Mouse (Mus musculus): Measurements from ENCODE around the gene Espnl. TPM values are rescaled to one million over a fixed set of nuclear protein-coding genes. Genes with fewer than 3 reads are reported as not detected.
A peak's percentile ranks its signal among the peaks of the same experiment; 100 is the strongest.

Gene Espnl
- not detected in 2 replicates for polyA plus RNA-seq (2016; fragmentation: Nextera tagmentation; extraction: Ambion mirVana)

GRCm38 (mm10) chr1:91321760-91322438, at the start of gene Espnl:
Gene Espnl (plus strand): TSS chr1:91322075.
- 83% methylated on average over 19 of the region's 19 CpGs for WGBS
- Histone ChIP-seq H3K27me3 (ENCODE audit: low read depth, poor library complexity, severe bottlenecking) (no peaks in the 10 kb centered on the region), H3K4me1 (peaks cover 7% of the 10 kb centered on the region; the same call in 1 of the 2 replicates), H3K9me3 (replicated peaks) (no peaks in the 10 kb centered on the region), H3K4me3 (no peak within 1 kb of the TSS), H3K27ac (replicated peaks) (no peak within 1 kb of the TSS), H3K36me3 (no peaks in the 10 kb centered on the region)
- DNase-seq (ENCODE audit: low spot score): no peak

GRCm38 (mm10) chr1:91272260-91272659, 49.6 kb upstream of the Espnl start:
- Histone ChIP-seq H3K4me1 (no peaks in the 10 kb centered on the region), H3K36me3 (peaks cover 36% of the 10 kb centered on the region), H3K27me3 (ENCODE audit: low read depth, poor library complexity, severe bottlenecking) (no peaks in the 10 kb centered on the region), H3K27ac (replicated peaks) (no peak overlapping the region), H3K4me3 (no peak overlapping the region), H3K9me3 (replicated peaks) (no peaks in the 10 kb centered on the region)
- 81% methylated on average over 2 of the region's 2 CpGs for WGBS
- no peak for DNase-seq (ENCODE audit: low spot score)

- Histone ChIP-seq H3K4me1 (no peaks in the 10 kb centered on the region), H3K9me3 (replicated peaks) (no peaks in the 10 kb centered on the region), H3K27me3 (ENCODE audit: low read depth, poor library complexity, severe bottlenecking) (no peaks in the 10 kb centered on the region), H3K36me3 (peaks cover 74% of the 10 kb centered on the region), H3K27ac (replicated peaks) (no peak overlapping the region), H3K4me3 (no peak overlapping the region)
- WGBS: 91% methylated on average over 4 of the region's 4 CpGs
- DNase-seq (ENCODE audit: low spot score): no peak
Measured at GRCm38 (mm10) chr1:91276581-91276980, 45.3 kb upstream of the Espnl start.

GRCm38 (mm10) chr1:91277480-91277879, 44.4 kb upstream of the Espnl start:
- no peak for DNase-seq (ENCODE audit: low spot score)
- Histone ChIP-seq H3K27ac (replicated peaks) (no peak overlapping the region), H3K27me3 (ENCODE audit: low read depth, poor library complexity, severe bottlenecking) (no peaks in the 10 kb centered on the region), H3K36me3 (peaks cover 78% of the 10 kb centered on the region), H3K9me3 (replicated peaks) (no peaks in the 10 kb centered on the region), H3K4me1 (no peaks in the 10 kb centered on the region), H3K4me3 (no peak overlapping the region)
- WGBS: 91% methylated on average over 2 of the region's 2 CpGs

GRCm38 (mm10) chr1:91278410-91279119, 43.3 kb upstream of the Espnl start:
- H3K4me3 ChIP-seq: no peak overlapping the region
- H3K4me1 ChIP-seq: no peaks in the 10 kb centered on the region
- WGBS: 96% methylated on average over 3 of the region's 3 CpGs
- peaks cover 79% of the 10 kb centered on the region for H3K36me3 ChIP-seq
- H3K9me3 ChIP-seq (replicated peaks): no peaks in the 10 kb centered on the region
- no peaks in the 10 kb centered on the region for H3K27me3 ChIP-seq (ENCODE audit: low read depth, poor library complexity, severe bottlenecking)
- no peak overlapping the region for H3K27ac ChIP-seq (replicated peaks)
- no peak for DNase-seq (ENCODE audit: low spot score)

GRCm38 (mm10) chr1:91279126-91279525, 42.7 kb upstream of the Espnl start:
- no peak for DNase-seq (ENCODE audit: low spot score)
- Histone ChIP-seq H3K27ac (replicated peaks) (no peak overlapping the region), H3K4me1 (no peaks in the 10 kb centered on the region), H3K27me3 (ENCODE audit: low read depth, poor library complexity, severe bottlenecking) (no peaks in the 10 kb centered on the region), H3K36me3 (peaks cover 80% of the 10 kb centered on the region), H3K4me3 (no peak overlapping the region), H3K9me3 (replicated peaks) (no peaks in the 10 kb centered on the region)
- 78% methylated on average over 1 of the region's 1 CpGs for WGBS

GRCm38 (mm10) chr1:91282582-91282981, 39.3 kb upstream of the Espnl start:
- DNase-seq (ENCODE audit: low spot score): no peak
- 94% methylated on average over 1 of the region's 1 CpGs for WGBS
- Histone ChIP-seq H3K9me3 (replicated peaks) (no peaks in the 10 kb centered on the region), H3K4me3 (no peak overlapping the region), H3K4me1 (no peaks in the 10 kb centered on the region), H3K27ac (replicated peaks) (no peak overlapping the region), H3K27me3 (ENCODE audit: low read depth, poor library complexity, severe bottlenecking) (no peaks in the 10 kb centered on the region), H3K36me3 (peaks cover 81% of the 10 kb centered on the region)

GRCm38 (mm10) chr1:91289375-91289774, 32.5 kb upstream of the Espnl start:
- Histone ChIP-seq H3K4me3 (no peak overlapping the region), H3K36me3 (peaks cover 60% of the 10 kb centered on the region), H3K27ac (replicated peaks) (no peak overlapping the region), H3K4me1 (no peaks in the 10 kb centered on the region), H3K27me3 (ENCODE audit: low read depth, poor library complexity, severe bottlenecking) (no peaks in the 10 kb centered on the region), H3K9me3 (replicated peaks) (no peaks in the 10 kb centered on the region)
- WGBS: 97% methylated on average over 1 of the region's 1 CpGs
- no peak for DNase-seq (ENCODE audit: low spot score)

- no peak overlapping the region for H3K4me3 ChIP-seq
- peaks cover 37% of the 10 kb centered on the region for H3K36me3 ChIP-seq
- no peaks in the 10 kb centered on the region for H3K9me3 ChIP-seq (replicated peaks)
- H3K27me3 ChIP-seq (ENCODE audit: low read depth, poor library complexity, severe bottlenecking): no peaks in the 10 kb centered on the region
- no peak overlapping the region for H3K27ac ChIP-seq (replicated peaks)
- no peak for DNase-seq (ENCODE audit: low spot score)
- no peaks in the 10 kb centered on the region for H3K4me1 ChIP-seq
- WGBS: 96% methylated on average over 11 of the region's 11 CpGs
Measured at GRCm38 (mm10) chr1:91292101-91292825, 29.6 kb upstream of the Espnl start.

GRCm38 (mm10) chr1:91295544-91295943, 26.3 kb upstream of the Espnl start:
- DNase-seq (ENCODE audit: low spot score): no peak
- Histone ChIP-seq H3K4me1 (peaks cover 14% of the 10 kb centered on the region), H3K4me3 (no peak overlapping the region), H3K9me3 (replicated peaks) (no peaks in the 10 kb centered on the region), H3K36me3 (peaks cover 11% of the 10 kb centered on the region), H3K27me3 (ENCODE audit: low read depth, poor library complexity, severe bottlenecking) (no peaks in the 10 kb centered on the region), H3K27ac (replicated peaks) (no peak overlapping the region)
- 94% methylated on average over 6 of the region's 6 CpGs for WGBS

GRCm38 (mm10) chr1:91297799-91298744, 23.8 kb upstream of the Espnl start, which contains the start of gene Scly:
Gene Scly (plus strand): TSS chr1:91298338.
- Histone ChIP-seq H3K4me1 (peaks cover 14% of the 10 kb centered on the region), H3K9me3 (replicated peaks) (no peaks in the 10 kb centered on the region), H3K4me3 (peak within 1 kb of the TSS; percentile 96), H3K27ac (replicated peaks) (peak within 1 kb of the TSS; percentile 86), H3K27me3 (ENCODE audit: low read depth, poor library complexity, severe bottlenecking) (no peaks in the 10 kb centered on the region), H3K36me3 (peaks cover 16% of the 10 kb centered on the region)
- WGBS: under 1% methylated on average over 59 of the region's 65 CpGs
- peak; percentile 93 for DNase-seq (ENCODE audit: low spot score)
